Mouse (Mus musculus): ENCODE results near the gene Timp3. TPM values are rescaled to one million over a fixed set of nuclear protein-coding genes. Genes with fewer than 3 reads are reported as not detected.

The Timp3 gene
- polyA plus RNA-seq, 1 experiment from 2014 or later: 6.3 TPM

GRCm38 (mm10) chr10:86277327-86277726, 22.8 kb upstream of the Timp3 start:
- H3K9ac ChIP-seq: no peak overlapping the region
- no peak for ATAC-seq (ENCODE audit: insufficient read depth)
- WGBS (ENCODE audit: insufficient replicate concordance): 17% methylated on average over 5 of the region's 5 CpGs
- H3K9me3 ChIP-seq (replicated peaks): no peaks in the 10 kb centered on the region
- H3K4me2 ChIP-seq: no peak overlapping the region
- H3K36me3 ChIP-seq (replicated peaks): no peaks in the 10 kb centered on the region
- H3K27me3 ChIP-seq: no peaks in the 10 kb centered on the region
- H3K27ac ChIP-seq (replicated peaks): no peak overlapping the region
- no peaks in the 10 kb centered on the region for H3K4me1 ChIP-seq (replicated peaks)
- no peak overlapping the region for H3K4me3 ChIP-seq (replicated peaks)

GRCm38 (mm10) chr10:86278481-86278880, 21.7 kb upstream of the Timp3 start:
- H3K27me3 ChIP-seq: no peaks in the 10 kb centered on the region
- H3K4me2 ChIP-seq: no peak overlapping the region
- no peaks in the 10 kb centered on the region for H3K36me3 ChIP-seq (replicated peaks)
- no peaks in the 10 kb centered on the region for H3K4me1 ChIP-seq (replicated peaks)
- H3K27ac ChIP-seq (replicated peaks): no peak overlapping the region
- H3K4me3 ChIP-seq (replicated peaks): no peak overlapping the region
- no peak overlapping the region for H3K9ac ChIP-seq
- H3K9me3 ChIP-seq (replicated peaks): no peaks in the 10 kb centered on the region
- no peak for ATAC-seq (ENCODE audit: insufficient read depth)
- 46% methylated on average over 2 of the region's 2 CpGs for WGBS (ENCODE audit: insufficient replicate concordance)

GRCm38 (mm10) chr10:86279579-86280168, 20.5 kb upstream of the Timp3 start:
- Histone ChIP-seq H3K4me2 (no peak overlapping the region), H3K36me3 (replicated peaks) (no peaks in the 10 kb centered on the region), H3K4me3 (replicated peaks) (no peak overlapping the region), H3K4me1 (replicated peaks) (no peaks in the 10 kb centered on the region), H3K9me3 (replicated peaks) (no peaks in the 10 kb centered on the region), H3K27me3 (no peaks in the 10 kb centered on the region), H3K9ac (no peak overlapping the region), H3K27ac (replicated peaks) (no peak overlapping the region)
- 55% methylated on average over 7 of the region's 7 CpGs for WGBS (ENCODE audit: insufficient replicate concordance)
- no peak for ATAC-seq (ENCODE audit: insufficient read depth)

GRCm38 (mm10) chr10:86281238-86281637, 18.9 kb upstream of the Timp3 start:
- no peak for ATAC-seq (ENCODE audit: insufficient read depth)
- no peaks in the 10 kb centered on the region for H3K27me3 ChIP-seq
- H3K9me3 ChIP-seq (replicated peaks): no peaks in the 10 kb centered on the region
- H3K27ac ChIP-seq (replicated peaks): no peak overlapping the region
- no peaks in the 10 kb centered on the region for H3K4me1 ChIP-seq (replicated peaks)
- 62% methylated on average over 8 of the region's 8 CpGs for WGBS (ENCODE audit: insufficient replicate concordance)
- H3K4me3 ChIP-seq (replicated peaks): no peak overlapping the region
- no peaks in the 10 kb centered on the region for H3K36me3 ChIP-seq (replicated peaks)
- no peak overlapping the region for H3K9ac ChIP-seq
- H3K4me2 ChIP-seq: no peak overlapping the region

- WGBS (ENCODE audit: insufficient replicate concordance): 75% methylated on average over 7 of the region's 7 CpGs
- ATAC-seq (ENCODE audit: insufficient read depth): no peak
- Histone ChIP-seq H3K9ac (no peak overlapping the region), H3K36me3 (replicated peaks) (no peaks in the 10 kb centered on the region), H3K4me1 (replicated peaks) (no peaks in the 10 kb centered on the region), H3K4me2 (no peak overlapping the region), H3K9me3 (replicated peaks) (no peaks in the 10 kb centered on the region), H3K27me3 (no peaks in the 10 kb centered on the region), H3K27ac (replicated peaks) (no peak overlapping the region), H3K4me3 (replicated peaks) (no peak overlapping the region)
Observed at GRCm38 (mm10) chr10:86286508-86286907, 13.7 kb upstream of the Timp3 start.

- Histone ChIP-seq H3K27ac (replicated peaks) (no peak overlapping the region), H3K4me1 (replicated peaks) (no peaks in the 10 kb centered on the region), H3K4me2 (no peak overlapping the region), H3K27me3 (peaks cover 10% of the 10 kb centered on the region; the same call in 1 of the 2 replicates), H3K9ac (no peak overlapping the region), H3K9me3 (replicated peaks) (no peaks in the 10 kb centered on the region), H3K36me3 (replicated peaks) (no peaks in the 10 kb centered on the region), H3K4me3 (replicated peaks) (no peak overlapping the region)
- WGBS (ENCODE audit: insufficient replicate concordance): 60% methylated on average over 8 of the region's 8 CpGs
- no peak for ATAC-seq (ENCODE audit: insufficient read depth)
Observed at GRCm38 (mm10) chr10:86290109-86290771, 9.9 kb upstream of the Timp3 start.

GRCm38 (mm10) chr10:86293880-86294279, 6.3 kb upstream of the Timp3 start:
- no peak for ATAC-seq (ENCODE audit: insufficient read depth)
- Histone ChIP-seq H3K9ac (no peak overlapping the region), H3K9me3 (replicated peaks) (no peaks in the 10 kb centered on the region), H3K4me3 (replicated peaks) (no peak overlapping the region), H3K27me3 (peaks cover 45% of the 10 kb centered on the region), H3K27ac (replicated peaks) (no peak overlapping the region), H3K4me1 (replicated peaks) (0 out of 2 replicates have a peak, but pooled peaks cover 6% of the 10 kb centered on the region), H3K4me2 (no peak overlapping the region), H3K36me3 (replicated peaks) (no peaks in the 10 kb centered on the region)
- 63% methylated on average over 1 of the region's 1 CpGs for WGBS (ENCODE audit: insufficient replicate concordance)

- no peaks in the 10 kb centered on the region for H3K9me3 ChIP-seq (replicated peaks)
- H3K27me3 ChIP-seq: peaks cover 54% of the 10 kb centered on the region
- no peak overlapping the region for H3K4me3 ChIP-seq (replicated peaks)
- no peak overlapping the region for H3K9ac ChIP-seq
- H3K27ac ChIP-seq (replicated peaks): no peak overlapping the region
- no peaks in the 10 kb centered on the region for H3K36me3 ChIP-seq (replicated peaks)
- ATAC-seq (ENCODE audit: insufficient read depth): no peak
- H3K4me2 ChIP-seq: no peak overlapping the region
- WGBS (ENCODE audit: insufficient replicate concordance): 51% methylated on average over 10 of the region's 10 CpGs
- H3K4me1 ChIP-seq (replicated peaks): 0 out of 2 replicates have a peak, but pooled peaks cover 6% of the 10 kb centered on the region
Observed at GRCm38 (mm10) chr10:86294599-86295365, 5.4 kb upstream of the Timp3 start.

GRCm38 (mm10) chr10:86295454-86296098, 4.6 kb upstream of the Timp3 start:
- WGBS (ENCODE audit: insufficient replicate concordance): 14% methylated on average over 13 of the region's 13 CpGs
- H3K4me2 ChIP-seq: peak overlapping the region; percentile 46
- H3K9me3 ChIP-seq (replicated peaks): no peaks in the 10 kb centered on the region
- H3K27ac ChIP-seq (replicated peaks): no peak overlapping the region
- no peaks in the 10 kb centered on the region for H3K36me3 ChIP-seq (replicated peaks)
- peaks cover 62% of the 10 kb centered on the region for H3K27me3 ChIP-seq
- H3K9ac ChIP-seq: no peak overlapping the region
- no peak overlapping the region for H3K4me3 ChIP-seq (replicated peaks)
- no peak for ATAC-seq (ENCODE audit: insufficient read depth)
- peaks cover 12% of the 10 kb centered on the region for H3K4me1 ChIP-seq (replicated peaks)

GRCm38 (mm10) chr10:86296111-86296510, 4.1 kb upstream of the Timp3 start:
- H3K9me3 ChIP-seq (replicated peaks): no peaks in the 10 kb centered on the region
- 2% methylated on average over 14 of the region's 14 CpGs for WGBS (ENCODE audit: insufficient replicate concordance)
- no peak overlapping the region for H3K27ac ChIP-seq (replicated peaks)
- H3K4me1 ChIP-seq (replicated peaks): peaks cover 17% of the 10 kb centered on the region
- H3K27me3 ChIP-seq: peaks cover 67% of the 10 kb centered on the region
- ATAC-seq (ENCODE audit: insufficient read depth): peak; percentile 31; the same call in 1 of the 2 replicates
- H3K4me2 ChIP-seq: peak overlapping the region; percentile 46
- no peak overlapping the region for H3K9ac ChIP-seq
- H3K4me3 ChIP-seq (replicated peaks): no peak overlapping the region
- H3K36me3 ChIP-seq (replicated peaks): no peaks in the 10 kb centered on the region

- Histone ChIP-seq H3K36me3 (replicated peaks) (no peaks in the 10 kb centered on the region), H3K27me3 (peaks cover 79% of the 10 kb centered on the region), H3K4me2 (no peak overlapping the region), H3K9me3 (replicated peaks) (no peaks in the 10 kb centered on the region), H3K27ac (replicated peaks) (no peak overlapping the region), H3K4me1 (replicated peaks) (peaks cover 24% of the 10 kb centered on the region), H3K4me3 (replicated peaks) (no peak overlapping the region), H3K9ac (no peak overlapping the region)
- ATAC-seq (ENCODE audit: insufficient read depth): no peak
- WGBS (ENCODE audit: insufficient replicate concordance): 58% methylated on average over 2 of the region's 2 CpGs
Observed at GRCm38 (mm10) chr10:86297307-86297706, 2.9 kb upstream of the Timp3 start.
